Mouse (Mus musculus) embryonic fibroblast, embryonic 13.5 days (primary cell): ENCODE measurements around the gene Wee2.

Experiments used
- CTCF ChIP-seq: IDR thresholded peaks from 2 replicates; pipeline ENCODE4 v1.5.1; 2011; ENCODE audit warnings: mild to moderate bottlenecking, control low read depth, low read length, moderate library complexity, borderline replicate concordance; ENCODE audit not compliant: insufficient read depth
- POLR2A ChIP-seq: IDR thresholded peaks from 2 replicates; pipeline ENCODE4 v1.6.1; 2011; ENCODE audit warnings: low read depth, mild to moderate bottlenecking, control low read depth, low read length, moderate library complexity

DNA sequence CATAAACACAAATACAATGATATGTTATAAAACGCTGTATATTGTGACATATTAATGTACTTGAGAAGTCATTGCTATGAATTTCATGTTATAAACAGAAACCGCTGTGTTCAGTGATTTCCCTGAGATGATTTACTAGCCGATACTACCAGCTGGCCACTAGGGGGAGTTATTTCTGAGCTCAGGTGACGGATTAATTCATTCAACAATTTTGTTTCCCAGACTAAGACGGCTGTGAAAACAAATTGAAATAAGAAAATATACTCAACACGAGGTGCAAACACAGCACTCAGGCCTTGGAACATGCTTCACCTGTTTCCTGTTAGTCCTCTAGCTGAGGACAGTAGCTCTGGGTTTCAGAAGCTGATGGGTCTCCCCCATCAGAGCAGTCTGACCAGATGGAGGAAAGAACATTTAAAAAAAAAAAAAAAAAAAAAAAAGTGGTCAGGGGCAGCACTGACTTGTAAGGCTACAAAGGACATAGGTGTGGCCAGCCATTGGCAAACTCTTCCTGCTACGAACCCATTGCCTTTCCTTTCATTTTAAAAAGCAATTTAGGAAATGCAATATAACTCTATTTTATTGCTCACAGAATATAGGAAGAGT is 15.7 kb downstream of the Wee2 start:
- TF ChIP-seq CTCF (no peak), POLR2A (no peak)
